Mouse (Mus musculus) left cerebral cortex, adult 18-20 months (tissue): Measurements from ENCODE around the gene Egfr. TPM values are rescaled to one million over a fixed set of nuclear protein-coding genes. Genes with fewer than 3 reads are reported as not detected.
A peak's percentile ranks its signal among the peaks of the same experiment; 100 is the strongest.

Source experiments
- DNase-seq, 2 experiments: peaks; one replicate each; pipeline ENCODE4 v3.0.0; 2021 to 2022; ENCODE audit warnings: low spot score in 2 of 2, mixed read lengths in 1 of 2
- total RNA-seq, 2 experiments: library from RNA; stranded (reverse); gene quantifications; 2 replicates each; pipeline ENCODE4 v1.2.3; 2021

Gene Egfr
- total RNA-seq, 2 experiments from 2014 or later = 10.0 to 14.6 TPM

DNA sequence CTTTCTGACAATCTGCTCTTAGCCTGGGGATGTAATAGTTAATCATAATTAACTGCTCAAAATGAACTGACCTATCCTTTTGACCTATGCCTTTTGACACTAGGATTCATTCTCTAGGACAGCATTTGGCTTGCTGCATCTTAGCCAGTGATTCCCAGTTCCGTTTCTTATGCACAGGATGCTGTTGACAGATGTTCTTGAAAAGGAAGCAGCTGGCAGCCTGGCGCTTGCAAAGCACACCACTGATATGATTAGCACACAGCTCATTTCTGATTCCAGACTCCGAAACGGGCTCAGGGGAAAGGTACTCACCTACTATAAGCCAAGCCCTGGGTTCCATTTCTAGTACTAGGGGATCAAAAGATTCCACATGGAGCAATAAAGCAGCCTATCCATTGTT is 20.7 kb downstream of the Egfr start:
- no peak for DNase-seq

DNA sequence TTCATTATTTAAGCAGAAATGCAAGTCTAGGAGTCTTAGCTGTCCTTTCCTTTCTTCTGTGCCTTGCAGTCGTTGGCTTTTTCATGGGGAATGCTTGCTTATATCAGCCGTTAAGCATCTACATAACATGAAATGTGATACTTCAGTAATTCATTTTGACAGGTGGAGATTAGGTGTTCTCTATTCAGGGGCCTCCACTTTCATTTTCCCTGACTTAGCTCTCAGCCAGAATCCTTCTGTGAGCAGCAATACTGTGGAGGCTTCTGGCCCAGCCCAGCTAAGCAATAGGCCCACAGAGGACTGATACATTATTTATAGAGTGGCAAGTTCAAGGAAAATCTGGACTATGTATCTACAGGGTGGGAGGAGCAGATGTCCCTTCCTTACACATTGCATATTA is 25.0 kb downstream of the Egfr start:
- no peak for DNase-seq

DNA sequence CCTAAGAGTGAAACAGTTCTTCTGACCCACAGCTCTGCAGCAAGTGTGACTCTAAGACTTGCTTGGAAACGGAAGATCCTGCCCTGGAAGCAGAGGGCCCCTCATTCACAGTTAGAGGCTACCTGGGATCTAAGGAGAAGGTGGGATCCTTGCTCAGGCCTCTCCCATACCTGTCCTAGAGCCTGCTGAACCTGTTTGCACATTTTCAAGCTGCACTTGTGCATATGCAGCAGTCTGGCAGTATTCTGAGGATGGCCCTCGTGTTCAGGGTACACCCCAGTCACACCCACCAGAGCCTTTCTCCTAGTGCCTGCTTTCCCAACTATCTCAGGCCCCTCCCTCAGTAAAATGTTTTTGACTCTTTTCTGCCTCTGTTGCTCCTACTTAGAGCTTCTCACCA is 29.6 kb downstream of the Egfr start:
- DNase-seq = no peak

DNA sequence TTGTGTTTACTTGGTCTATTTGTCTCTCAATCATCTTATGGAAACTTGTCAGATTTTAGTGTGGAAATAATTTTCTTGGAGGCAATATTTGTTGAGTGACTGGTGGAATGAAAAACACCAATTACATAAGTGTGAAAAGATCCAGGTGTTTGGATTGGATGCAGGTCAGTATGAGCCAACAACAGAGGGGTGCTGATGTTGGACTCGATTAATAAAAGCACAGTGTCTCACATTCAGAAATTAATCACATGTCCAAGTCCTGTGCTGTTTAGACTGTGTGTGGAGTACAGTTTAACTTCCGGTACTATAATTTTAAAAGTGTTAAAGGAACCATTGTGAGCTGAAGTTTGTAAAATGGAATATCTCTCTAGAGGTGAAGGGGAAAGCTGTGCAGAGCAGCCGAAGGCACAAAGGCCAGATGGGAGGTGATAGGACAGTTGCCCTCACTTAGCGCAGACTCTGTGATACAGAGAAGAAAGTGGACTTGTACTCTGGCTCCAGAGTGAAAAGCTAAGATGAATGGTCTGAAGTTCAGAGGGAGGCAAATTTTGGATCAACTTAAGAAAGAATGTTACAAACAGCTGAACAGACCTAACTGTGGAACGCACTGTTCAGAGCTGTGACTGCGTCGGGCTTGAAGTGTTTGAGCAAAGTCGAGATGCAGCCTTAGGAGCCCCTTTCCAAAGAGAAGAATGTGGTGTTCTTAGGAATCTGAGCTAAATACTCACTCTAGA is 32.1 kb downstream of the Egfr start:
- no peak for DNase-seq

DNA sequence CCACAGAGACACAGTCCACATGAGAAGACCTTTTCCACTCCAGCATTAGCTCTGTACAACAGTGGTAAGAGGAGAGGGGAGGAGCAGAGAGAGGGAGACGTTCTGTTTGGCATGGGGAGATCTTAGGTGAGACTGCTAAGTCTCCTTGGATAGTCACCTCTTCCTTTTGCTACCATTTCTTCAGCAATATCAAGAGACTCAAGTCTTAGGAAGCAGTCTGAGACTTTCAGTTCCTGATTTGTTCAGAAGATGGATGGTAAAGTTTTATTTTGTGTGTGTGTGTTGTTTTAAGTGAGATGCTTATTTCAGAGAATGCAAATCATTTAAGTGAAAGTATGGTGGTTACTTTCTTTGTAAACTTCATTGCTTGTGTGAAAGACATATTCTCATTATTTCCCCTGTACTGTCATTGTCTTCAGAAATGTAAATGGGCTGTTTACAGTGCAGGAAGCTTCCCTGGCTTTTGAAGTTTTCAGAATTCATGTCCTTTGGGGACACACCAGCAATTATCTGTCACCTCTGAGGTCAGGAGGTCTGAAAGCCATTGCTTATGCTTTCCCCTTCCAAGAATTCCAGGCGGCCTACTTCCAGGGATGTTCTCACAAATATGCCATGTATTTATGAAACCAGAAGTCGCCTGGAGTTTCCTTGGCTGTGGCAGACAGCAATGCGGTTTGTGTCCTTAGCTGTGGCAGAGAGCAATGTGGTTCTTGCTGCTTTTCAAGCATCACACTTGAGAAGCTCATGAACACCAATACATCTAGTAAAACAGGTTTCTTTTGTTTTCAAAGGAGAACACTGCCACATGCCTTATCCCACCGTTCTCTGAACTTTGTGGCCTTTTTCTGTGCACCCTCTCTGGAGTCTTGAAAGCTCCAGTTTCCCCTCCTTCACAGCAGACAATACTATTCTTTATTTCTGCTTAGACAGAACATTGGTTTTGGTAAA is 40.9 kb downstream of the Egfr start:
- DNase-seq = no peak

DNA sequence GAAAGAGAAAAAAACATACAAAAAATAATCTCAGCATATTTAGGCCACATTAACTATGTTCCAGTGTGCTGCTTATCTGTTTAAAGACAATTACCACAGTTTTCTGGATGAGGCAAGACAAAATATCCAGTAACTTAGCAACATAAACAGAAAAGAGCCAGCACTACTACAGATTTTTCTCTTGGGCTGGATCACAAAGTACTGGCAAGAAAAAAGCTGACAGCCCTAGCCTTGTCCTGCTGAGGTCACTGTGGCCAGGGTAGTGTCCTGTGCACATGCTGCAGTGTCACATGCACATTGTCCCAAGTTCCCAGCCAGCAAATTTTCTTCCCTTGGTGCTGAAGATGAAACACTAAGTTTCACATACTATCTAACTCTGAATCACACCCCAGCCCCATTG is 43.0 kb downstream of the Egfr start:
- DNase-seq = no peak

DNA sequence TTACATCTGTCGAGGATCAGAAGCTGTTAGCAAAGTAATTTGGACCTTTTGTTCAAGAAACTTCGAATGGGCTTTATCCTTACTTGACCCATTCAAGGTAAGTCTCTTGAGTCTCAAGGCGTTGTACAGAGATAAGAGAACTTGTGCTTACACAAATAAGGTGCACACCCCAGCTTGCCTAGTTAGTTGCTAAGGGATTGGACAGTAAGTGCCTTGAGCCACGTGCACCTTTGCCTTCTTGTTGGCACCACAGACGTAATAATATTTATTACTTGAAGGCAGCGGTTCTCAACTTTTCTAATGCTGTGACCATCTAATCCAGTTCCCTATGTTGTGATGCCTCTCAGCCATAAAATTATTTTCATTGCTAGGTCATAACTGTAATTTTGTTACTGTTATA is 43.5 kb downstream of the Egfr start:
- no peak for DNase-seq

DNA sequence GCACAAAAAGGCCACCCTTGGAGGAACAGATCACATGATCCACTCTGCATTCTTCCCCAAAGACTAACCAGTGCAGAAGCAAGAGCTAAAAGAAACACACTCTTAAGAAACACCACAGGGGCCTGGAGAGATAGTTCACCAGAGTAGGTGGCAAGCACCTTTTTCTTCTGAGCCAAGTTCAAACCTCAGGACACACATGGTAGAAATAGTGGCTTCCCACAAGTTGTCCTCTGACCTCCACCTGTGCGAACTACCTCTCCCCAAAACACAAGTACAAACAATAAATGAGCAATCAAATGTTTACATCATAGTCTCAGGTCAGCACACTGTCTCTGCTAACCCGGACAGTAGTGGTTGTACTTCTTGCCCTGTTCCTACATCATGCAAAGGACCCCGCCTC is 45.5 kb downstream of the Egfr start:
- DNase-seq = no peak

DNA sequence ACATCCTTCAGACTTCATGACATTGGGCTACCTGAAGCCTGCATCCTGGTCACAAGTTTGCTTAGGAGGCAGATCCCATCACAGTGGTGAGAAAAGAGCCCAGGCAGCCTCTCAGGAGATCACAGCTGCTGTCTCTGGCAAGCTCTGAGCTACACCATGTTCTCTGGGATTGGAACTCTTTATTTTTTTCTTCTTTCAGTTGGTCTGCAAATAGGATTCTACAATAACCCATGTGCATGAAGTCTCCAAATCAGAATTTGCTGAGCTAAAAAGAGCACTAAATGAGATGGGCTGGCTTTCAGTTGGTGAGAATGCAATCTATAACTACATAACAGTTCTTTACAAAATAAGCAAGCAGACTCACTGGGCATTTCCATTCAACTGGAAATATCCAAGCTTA is 46.1 kb downstream of the Egfr start:
- peak; percentile 42 to 47 for DNase-seq

DNA sequence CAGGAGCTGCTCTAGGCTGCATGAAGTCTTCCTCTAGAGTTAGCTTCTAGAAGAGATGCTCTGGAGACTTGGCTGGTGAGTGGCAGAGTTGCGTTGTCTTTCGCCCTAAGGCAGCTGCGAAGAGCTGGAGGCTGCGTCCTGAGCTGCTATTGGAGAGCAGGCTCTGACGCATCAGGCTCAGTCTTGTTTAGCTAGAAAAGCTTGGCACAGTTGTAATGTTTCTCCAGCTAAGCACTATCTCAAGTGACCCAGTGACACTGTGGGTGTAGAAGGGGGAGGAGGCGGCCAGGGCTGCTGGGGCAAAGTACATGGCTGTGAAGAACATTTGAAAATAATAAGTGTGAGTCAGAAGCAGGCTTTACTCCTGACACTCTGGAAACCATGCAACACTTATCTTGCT is 48.5 kb downstream of the Egfr start:
- DNase-seq = no peak

DNA sequence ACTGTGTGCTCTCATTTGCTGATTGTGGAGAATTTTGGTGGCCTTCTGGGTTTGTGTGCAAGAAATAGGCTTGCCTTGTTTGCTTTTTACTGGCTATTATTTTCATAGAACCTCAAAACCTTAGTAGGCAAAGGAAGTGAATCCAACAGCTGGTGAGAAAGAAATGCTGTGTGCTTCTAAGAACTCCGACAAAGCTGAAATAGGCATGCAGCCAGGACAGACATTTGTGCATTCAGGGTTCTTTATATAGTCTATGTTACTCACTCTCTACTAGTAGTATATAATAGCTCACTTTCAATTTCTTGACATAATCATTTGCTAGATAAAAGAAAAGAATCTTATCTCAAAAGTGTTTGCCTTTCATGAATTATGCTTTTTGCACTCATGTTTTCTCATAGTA is 50.7 kb downstream of the Egfr start:
- peak; percentile 56 to 57 for DNase-seq

DNA sequence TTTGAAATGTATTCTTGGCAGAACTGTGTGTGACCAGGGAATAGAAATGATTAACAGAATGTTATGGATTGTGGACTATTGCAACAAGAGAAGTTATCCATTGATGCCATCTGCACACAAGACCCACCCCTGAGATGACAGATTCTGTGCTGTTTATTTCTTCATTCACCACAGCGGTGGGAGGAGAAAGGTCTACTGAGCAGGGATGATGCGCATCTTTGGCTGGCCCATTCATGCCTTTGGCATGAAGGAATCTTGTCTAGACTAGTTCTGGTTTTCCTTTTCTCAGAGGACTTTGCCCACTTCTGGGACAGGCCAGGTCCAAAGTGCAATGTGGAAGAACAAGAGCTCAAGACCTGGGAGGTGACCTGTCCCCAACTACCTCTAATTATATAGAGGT is 52.0 kb downstream of the Egfr start:
- DNase-seq = no peak

DNA sequence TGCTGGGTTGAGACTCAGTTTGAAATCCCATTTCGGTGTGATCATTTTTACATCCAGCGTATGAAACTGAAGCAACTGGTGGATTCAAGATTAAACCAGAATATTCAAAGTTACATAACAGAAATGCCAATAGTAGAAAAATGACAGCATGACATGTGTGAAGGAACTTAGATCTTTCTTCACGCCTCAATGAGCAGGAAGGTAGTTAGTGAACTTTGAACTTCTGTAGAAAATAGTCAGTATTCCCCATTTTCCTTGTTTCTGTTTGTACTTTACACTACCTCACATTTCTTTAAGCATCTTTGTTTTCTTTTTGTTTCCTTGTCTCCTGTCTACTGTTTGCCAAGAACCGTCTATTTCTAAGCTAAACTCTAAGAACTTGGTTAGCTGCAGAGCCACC is 53.9 kb downstream of the Egfr start:
- DNase-seq = no peak

DNA sequence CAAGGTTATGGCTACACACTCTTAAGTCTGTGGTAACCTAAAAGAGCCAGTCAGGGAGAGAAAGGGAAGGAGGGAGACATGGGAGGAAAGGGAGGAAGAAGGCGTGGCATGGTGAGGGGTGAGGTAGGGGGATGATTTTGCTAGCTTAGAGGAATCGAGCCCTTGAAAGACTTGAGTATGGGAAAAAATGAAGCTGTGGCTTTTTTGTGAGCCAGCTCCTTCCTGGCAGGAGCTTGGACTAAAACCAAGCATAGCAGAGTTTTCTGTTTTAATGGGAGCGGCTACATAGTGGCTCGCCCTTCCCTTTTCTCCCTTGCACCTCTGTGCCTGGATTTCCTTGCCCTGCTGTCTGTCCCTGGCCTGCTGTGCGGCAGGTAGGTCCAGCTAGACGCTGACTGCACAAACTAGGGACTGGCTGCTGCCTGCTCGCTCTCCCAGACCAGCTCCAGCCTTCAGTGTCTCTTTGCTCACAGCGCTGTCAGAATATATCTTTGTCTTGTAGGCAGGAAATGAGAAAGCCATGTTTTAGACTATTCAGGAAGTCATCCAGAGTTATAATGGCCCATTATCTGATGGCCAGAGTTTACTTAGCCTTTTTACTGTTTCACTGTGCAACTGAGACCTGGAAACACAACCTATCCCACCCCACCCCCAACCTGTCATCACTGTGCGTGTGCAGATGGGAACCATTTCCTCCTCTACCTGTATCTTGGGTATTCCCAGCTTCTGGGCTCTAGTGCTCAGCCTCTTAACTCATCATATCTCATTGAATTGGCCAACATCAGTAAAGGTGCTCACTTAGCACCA is 57.4 kb downstream of the Egfr start:
- DNase-seq = no peak

DNA sequence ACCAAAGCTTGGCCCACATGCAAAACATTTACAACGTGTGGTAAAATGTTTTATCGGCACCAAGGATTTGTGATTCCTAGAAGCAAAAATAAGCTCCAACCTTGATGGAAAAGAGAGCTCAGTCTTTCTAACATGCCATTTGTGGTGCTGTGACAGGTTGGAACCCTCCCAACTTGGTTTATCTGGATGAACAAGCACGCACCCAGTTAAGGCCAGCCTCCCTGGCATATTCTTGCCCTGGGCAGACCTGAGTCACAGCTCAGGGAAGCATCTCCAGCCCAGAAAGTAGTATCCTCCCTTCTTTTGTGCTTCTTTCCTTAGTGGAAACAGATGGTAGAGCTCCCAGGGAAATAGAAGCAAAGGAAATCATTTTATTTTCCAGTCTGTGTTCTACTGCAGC is 58.1 kb downstream of the Egfr start:
- DNase-seq = no peak

DNA sequence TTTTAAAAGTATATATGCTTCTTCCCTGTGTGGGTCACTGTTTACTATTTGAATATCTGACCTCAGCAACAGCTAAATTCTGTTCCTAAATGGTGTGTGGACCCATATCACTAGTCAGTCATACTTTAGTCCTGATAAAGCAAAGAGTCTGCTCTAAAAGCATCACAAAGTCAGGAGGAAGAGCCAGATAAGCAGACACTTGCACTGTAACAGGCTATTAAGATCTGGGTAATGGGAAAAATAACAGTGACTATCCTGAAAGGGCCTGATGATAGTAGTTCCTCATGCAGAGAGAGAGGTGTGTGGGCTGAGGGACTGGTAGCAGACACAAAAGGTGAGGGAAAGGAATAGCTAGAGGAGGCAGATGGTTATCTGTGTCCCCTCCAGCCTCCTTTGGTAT is 61.3 kb downstream of the Egfr start:
- no peak for DNase-seq

DNA sequence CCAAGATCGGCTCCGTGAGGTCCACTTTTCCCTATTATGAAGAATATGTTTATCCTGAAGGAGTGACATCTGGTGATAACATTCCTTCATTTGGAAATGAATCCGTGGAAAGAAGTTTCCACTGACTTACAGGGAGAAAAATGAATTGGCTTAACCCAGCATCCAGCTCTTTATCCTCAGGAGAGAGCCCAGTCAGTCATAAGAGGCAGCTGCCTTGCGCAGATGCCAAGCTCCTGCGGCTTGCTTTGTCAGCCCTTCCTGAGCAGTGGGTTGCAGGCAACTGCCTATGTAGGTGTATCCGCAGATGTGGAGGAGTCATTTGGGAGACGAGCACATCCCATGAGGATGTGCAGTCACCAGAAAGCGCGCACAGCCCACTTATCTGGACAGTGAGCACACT is 64.4 kb downstream of the Egfr start:
- peak in 1 of 2 experiments; percentile 8 for DNase-seq

DNA sequence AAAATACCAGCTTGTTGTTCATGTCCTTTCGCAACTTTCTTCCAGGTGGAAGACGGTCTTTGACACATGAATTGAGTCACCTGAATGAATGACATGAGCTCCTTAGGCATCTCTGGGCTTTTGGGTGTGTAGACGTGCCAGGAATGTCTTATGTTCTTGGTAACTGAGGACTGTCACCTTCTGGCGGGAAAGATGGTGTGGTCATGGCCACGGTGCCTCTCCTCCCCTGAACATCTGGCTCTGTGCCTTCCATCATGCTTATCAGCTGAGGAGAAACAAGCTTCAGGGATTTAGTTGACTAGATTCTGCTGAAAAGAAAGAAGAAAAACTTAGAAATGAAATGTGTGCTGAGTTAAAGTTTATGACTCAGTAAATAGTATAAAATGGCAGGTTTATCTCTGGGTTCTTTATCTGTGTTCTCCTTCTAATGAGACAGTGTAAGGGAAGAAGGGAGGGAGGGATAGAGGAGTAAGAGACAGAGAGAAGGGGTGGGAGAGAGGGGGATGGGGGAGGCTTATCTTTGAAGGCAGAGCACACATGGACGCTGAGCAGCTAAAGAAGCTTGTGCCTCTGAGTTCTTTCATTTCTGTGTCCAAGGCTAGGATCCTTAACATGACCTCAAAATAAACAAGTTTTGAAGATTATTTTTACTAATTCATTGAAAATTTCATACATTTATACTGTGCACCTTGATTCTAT is 65.5 kb downstream of the Egfr start:
- DNase-seq = no peak

DNA sequence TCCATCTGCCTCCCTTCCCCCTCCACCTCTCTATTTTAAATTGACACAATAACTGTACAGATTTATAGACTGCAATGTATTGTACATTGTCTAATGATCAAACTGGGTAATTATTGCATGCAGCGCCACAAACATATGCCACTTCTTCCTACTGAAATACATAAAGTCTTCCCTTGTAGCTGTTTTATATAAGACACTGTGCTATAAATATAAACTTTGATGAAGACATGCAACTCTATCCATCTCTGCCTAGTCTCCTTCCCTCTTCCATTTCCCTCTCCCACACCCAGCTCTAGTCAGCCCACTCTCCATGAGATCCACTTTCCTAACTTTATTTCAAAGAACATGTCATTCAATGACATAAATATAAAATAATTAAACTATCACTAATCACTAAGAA is 67.4 kb downstream of the Egfr start:
- DNase-seq = no peak

DNA sequence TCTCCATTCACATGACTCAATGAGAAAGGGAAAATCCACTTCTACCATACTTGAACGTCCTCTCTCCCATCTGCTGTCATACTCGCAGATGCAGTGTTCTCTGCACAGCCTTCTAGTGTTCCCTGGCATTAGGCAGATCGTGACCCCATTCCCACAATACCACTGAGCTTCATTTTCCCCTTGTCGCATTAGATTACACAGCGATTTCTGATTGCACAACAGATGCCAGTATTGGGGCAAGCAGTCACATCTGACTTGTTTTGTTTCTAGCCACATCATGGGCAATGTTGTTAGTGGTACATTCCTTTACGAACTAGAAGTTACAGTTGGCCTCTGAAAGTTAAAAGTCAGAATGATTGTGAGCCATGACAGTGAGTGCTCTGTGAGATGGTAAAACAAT is 68.1 kb downstream of the Egfr start:
- no peak for DNase-seq

DNA sequence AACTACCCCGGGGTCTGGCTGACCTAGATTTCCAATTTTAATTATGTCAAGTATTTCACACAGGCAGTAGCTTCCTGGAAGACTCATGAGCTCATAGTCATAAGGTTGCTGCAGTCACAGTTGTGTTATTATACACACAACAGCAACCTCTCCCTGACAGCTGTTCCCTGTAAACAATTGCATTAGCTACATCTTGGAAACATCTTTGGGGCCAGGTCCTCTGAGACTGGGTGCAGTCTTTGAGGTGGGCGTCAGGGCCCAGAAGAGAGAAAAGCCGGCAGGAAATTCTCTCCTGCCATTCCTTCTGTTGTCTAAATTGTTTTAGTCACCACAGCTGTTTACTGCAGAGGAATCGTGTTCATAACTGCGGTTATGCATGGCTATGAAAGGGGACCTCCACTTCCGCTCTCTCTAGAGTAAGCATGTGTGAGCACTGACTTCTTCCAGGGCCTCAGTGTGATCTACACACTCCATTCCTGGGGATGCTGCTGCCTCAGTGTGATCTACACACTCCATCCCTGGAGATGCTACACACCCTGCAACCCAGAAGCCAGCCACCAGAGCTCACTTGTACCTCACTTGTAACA is 69.8 kb downstream of the Egfr start:
- no peak for DNase-seq
